Mouse (Mus musculus) olfactory bulb, adult 2 months (tissue): ENCODE measurements around the gene Ass1.

Source experiments
- CTCF ChIP-seq: fragments of 200-500 bp; IDR thresholded peaks from 2 replicates; pipeline ENCODE4 v1.5.1; 2012; ENCODE audit warnings: low read depth, mild to moderate bottlenecking, low read length, moderate library complexity; ENCODE audit not compliant: insufficient read depth
- POLR2A ChIP-seq: fragments of 200-500 bp; IDR thresholded peaks from 2 replicates; pipeline ENCODE4 v1.6.1; 2012; ENCODE audit warnings: mild to moderate bottlenecking, low read depth, low read length, moderate library complexity; ENCODE audit not compliant: insufficient read depth

DNA sequence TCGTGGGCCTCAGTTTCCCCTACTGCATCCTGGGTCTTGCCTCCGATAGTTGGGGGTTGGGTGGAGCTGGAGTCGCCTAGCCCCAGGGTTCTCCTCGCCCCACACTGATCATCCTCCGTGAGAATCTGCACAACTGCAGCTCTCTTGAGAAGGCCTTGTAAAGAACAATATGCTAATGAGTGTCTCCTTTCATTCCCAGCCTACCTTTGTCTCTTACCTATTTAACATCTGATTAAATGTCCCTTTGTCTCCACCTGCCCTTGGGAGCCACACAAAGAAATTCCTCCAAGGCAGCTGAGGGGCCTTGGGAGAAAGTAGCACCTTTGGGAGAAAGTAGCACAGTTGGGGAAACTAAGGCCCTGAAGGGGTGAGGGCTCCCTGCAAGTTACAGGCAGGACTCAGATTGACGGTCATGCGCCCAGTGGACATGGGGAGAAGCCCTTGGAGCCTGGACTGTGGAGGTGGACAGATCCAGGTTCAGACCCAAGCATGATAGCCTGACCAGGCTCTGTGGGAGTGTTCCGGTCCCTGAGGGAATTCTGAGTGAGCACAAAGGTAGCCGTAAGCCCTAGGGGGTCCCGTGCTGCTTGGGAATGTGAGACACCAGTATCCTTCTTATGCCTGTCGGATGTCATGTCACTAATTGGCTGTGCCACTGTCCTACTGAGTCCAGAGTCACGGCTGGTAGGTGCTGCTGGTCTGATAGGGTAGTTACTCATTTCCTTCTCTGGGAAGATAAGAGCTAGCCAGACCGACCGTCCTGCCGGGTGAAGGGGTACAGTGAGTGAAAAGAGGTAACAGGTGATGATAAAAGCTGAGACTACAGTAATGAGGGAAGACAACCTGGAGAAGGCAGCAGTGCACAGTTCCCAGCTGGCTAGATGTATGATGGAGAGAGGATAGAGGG, 32.9 kb downstream of the Ass1 start:
- no peak for TF ChIP-seq CTCF
- TF ChIP-seq POLR2A: no peak
